Mouse (Mus musculus) hindbrain, embryonic 16.5 days (tissue): ENCODE measurements around the gene Il11ra1. TPM values are rescaled to one million over a fixed set of nuclear protein-coding genes. Genes with fewer than 3 reads are reported as not detected.
A peak's percentile ranks its signal among the peaks of the same experiment; 100 is the strongest.

Source experiments
- ATAC-seq: fragments of 200-750 bp; cut with Nextera tagmentation; 2 replicates; pipeline ENCODE4 v1.8.0; 2017; ENCODE audit warnings: moderate TSS enrichment, moderate library complexity
- H3K27ac ChIP-seq: fragments of 300-500 bp; sonication (generic); 2 replicates; pipeline ENCODE4 v1.5.1; 2014; ENCODE audit warnings: low read depth, mild to moderate bottlenecking, control low read depth, low read length, moderate library complexity
- H3K27me3 ChIP-seq: fragments of 300-500 bp; sonication (generic); replicated peaks from 2 replicates; pipeline ENCODE4 v1.6.1; 2014; ENCODE audit warnings: low read length; ENCODE audit not compliant: control insufficient read depth, insufficient read depth
- H3K36me3 ChIP-seq: fragments of 300-500 bp; sonication (generic); 2 replicates; pipeline ENCODE4 v1.6.1; 2014; ENCODE audit warnings: mild to moderate bottlenecking, low read length, moderate library complexity, mixed read lengths; ENCODE audit not compliant: control insufficient read depth, insufficient read depth
- H3K4me1 ChIP-seq: fragments of 300-500 bp; sonication (generic); 2 replicates; pipeline ENCODE4 v1.6.1; 2014; ENCODE audit warnings: low read depth, low read length; ENCODE audit not compliant: control insufficient read depth, insufficient read depth
- H3K4me2 ChIP-seq: fragments of 300-500 bp; sonication (generic); 2 replicates; pipeline ENCODE4 v1.6.1; 2014; ENCODE audit warnings: mild to moderate bottlenecking, low read length, control low read depth, moderate library complexity
- H3K4me3 ChIP-seq: fragments of 300-500 bp; sonication (generic); 2 replicates; pipeline ENCODE4 v1.5.1; 2014; ENCODE audit warnings: mild to moderate bottlenecking, low read length, control low read depth, moderate library complexity
- H3K9ac ChIP-seq: fragments of 300-500 bp; sonication (generic); 2 replicates; pipeline ENCODE4 v1.6.1; 2014; ENCODE audit warnings: low read depth, mild to moderate bottlenecking, control low read depth, low read length, moderate library complexity
- H3K9me3 ChIP-seq: fragments of 300-500 bp; sonication (generic); 2 replicates; pipeline ENCODE4 v1.6.1; 2014; ENCODE audit warnings: mild to moderate bottlenecking, low read length, moderate library complexity; ENCODE audit not compliant: control insufficient read depth
- WGBS: fragments of 180-500 bp; shearing (Covaris S2); extraction: QIAGEN DNeasy Blood & Tissue Kit; methylation state at CpG from one replicate; pipeline ENCODE4 v1.1.7; 2014; 5-methylcytosine and 5-hydroxymethylcytosine counted together
- polyA plus RNA-seq: library from polyadenylated mRNA; unstranded; fragments of >200 nt; fragmentation: Nextera tagmentation; extraction: Ambion mirVana; gene quantifications from 2 replicates; pipeline ENCODE4 v1.2.1, GENCODE M21; 2015

Gene Il11ra1
- polyA plus RNA-seq, 1 experiment from 2014 or later, result 46.6 TPM

DNA sequence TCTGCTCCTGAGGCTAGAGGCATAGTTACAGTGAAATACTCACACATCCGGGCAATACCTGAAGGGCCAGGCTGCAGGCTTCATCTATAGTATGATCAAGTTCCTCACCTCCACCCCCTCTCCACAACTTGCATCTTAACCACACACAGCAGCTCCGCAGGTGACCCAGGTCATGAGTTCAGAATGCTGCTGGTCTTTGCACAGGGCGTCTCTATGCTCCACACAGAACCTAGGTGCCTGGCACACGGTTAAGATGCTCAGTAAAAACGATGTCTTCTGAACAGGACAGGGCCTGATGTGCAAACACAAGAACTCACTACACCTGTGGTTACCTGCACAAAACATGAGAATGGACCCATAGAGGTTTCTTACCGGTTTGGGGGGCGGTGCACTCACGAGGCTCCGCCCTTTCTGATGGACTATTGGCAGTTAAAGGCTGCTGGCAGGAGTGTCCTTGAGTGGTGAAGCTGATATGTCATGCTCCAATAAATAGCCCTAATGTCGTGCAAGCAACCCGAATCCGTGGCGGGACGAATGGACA is 55.1 kb downstream of the Il11ra1 start, which contains the start of gene Galt:
Galt (plus strand) TSS at position 432 of the 541 bp plus-strand sequence.
- Histone ChIP-seq H3K4me2 (peak within 1 kb of the TSS; percentile 80), H3K36me3 (no peaks in the 10 kb centered on the region), H3K4me3 (peak within 1 kb of the TSS; percentile 66), H3K4me1 (peaks cover 14% of the 10 kb centered on the region), H3K27me3 (no peaks in the 10 kb centered on the region), H3K9me3 (no peaks in the 10 kb centered on the region), H3K9ac (peak within 1 kb of the TSS; percentile 77), H3K27ac (peak within 1 kb of the TSS; percentile 83)
- peak; percentile 69 for ATAC-seq
- WGBS, result 15% methylated on average over 14 of the region's 14 CpGs

DNA sequence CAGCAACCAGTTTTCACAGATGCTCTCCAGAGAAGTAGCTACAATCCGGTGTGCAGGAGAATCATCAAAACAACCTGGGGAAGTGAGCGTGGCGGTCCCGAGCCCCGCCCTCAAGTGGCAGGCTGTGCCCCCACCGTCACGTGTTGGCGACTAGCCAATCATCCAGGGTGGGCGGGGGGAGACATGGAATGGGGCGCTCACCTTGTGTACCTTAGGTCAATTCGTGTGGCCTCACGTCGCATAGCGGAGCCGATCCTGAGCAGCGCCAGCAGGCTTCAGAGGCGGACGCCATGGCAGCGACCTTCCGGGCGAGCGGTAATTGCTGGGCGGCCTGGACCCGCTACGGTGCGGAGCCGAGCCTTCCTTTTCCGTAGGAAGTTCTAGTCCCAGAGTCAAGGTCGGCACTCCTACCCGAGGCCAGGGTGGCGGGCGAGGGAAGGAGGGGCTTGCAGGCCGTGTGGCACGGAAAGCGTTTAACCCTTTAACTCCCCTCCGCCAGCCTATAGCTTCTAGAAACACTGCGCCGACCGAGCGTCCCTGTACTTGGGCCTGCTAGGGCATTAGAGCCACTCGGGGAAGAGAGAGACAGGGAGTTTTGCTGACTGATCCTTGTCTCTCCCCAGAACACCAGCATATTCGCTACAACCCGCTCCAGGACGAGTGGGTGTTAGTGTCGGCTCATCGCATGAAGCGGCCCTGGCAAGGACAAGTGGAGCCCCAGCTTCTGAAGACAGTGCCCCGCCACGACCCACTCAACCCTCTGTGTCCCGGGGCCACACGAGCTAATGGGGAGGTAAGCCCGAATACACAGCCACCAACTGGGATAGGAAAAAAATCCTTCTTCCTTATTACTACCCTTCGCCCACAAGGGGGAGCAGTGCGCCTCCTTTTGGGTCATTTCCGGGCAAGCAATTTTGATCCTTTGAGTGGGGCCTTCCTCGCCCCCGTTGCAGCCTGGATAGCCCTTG is 55.8 kb downstream of the Il11ra1 start, which contains the start of gene Sigmar1:
Sigmar1 (minus strand) TSS at position 820 of the 968 bp plus-strand sequence.
- peak within 1 kb of the TSS; percentile 77 for H3K9ac ChIP-seq
- ATAC-seq, result peak; percentile 81
- under 1% methylated on average over 55 of the region's 57 CpGs for WGBS

GRCm38 (mm10) chr4:41756440-41756839 is 56.7 kb downstream of the Il11ra1 start:
- Histone ChIP-seq H3K27me3 (no peaks in the 10 kb centered on the region), H3K4me1 (peaks cover 29% of the 10 kb centered on the region), H3K4me3 (peak overlapping the region; percentile 66), H3K9ac (peak overlapping the region; percentile 77), H3K36me3 (no peaks in the 10 kb centered on the region), H3K27ac (no peak overlapping the region), H3K4me2 (peak overlapping the region; percentile 80), H3K9me3 (no peaks in the 10 kb centered on the region)
- 76% methylated on average over 8 of the region's 8 CpGs for WGBS
- no peak for ATAC-seq

More for the DNA sequence above, 55.8 kb downstream of the Il11ra1 start, which contains the start of gene Sigmar1:
- H3K27ac ChIP-seq, result peak within 1 kb of the TSS; percentile 83
- peaks cover 21% of the 10 kb centered on the region for H3K4me1 ChIP-seq
- no peaks in the 10 kb centered on the region for H3K9me3 ChIP-seq
- H3K27me3 ChIP-seq, result no peaks in the 10 kb centered on the region
- H3K36me3 ChIP-seq, result no peaks in the 10 kb centered on the region
- peak within 1 kb of the TSS; percentile 66 for H3K4me3 ChIP-seq
- peak within 1 kb of the TSS; percentile 80 for H3K4me2 ChIP-seq

DNA sequence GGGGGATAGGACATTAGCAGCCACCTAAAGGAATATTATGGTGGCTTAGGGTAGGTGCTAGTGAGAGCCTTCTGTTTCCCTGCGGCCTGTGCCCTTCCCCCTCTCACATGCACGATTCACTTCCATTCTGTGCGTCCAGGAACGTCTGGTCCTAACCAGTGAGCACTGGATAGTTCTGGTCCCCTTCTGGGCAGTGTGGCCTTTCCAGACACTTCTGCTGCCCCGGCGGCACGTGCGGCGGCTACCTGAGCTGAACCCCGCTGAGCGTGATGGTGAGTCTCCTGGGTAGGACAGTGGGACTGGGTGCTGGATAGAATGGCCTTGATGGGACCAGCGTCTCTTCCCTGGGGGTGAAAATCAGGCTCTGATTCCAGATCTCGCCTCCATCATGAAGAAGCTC is 57.5 kb downstream of the Il11ra1 start:
- Histone ChIP-seq H3K9me3 (no peaks in the 10 kb centered on the region), H3K4me2 (no peak overlapping the region), H3K4me1 (peaks cover 33% of the 10 kb centered on the region), H3K27me3 (no peaks in the 10 kb centered on the region), H3K27ac (no peak overlapping the region), H3K9ac (no peak overlapping the region), H3K36me3 (no peaks in the 10 kb centered on the region), H3K4me3 (no peak overlapping the region)
- 90% methylated on average over 13 of the region's 13 CpGs for WGBS
- no peak for ATAC-seq

DNA sequence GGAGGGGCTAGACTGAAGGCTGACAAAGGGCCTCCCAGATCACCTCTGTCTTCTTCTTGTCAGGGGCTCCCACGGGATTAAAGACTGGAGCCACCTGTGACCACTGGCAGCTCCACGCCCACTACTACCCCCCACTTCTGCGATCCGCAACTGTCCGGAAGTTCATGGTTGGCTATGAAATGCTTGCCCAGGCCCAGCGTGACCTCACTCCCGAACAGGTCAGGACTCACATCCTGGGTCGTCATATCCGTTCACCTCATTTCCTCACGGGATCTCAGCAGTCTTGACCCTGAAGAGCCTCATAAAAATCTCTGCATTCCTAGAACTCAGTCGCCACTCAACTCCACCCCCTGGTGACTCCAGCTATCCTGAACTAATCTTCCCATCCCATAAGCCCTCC is 58.2 kb downstream of the Il11ra1 start:
- H3K4me2 ChIP-seq, result no peak overlapping the region
- ATAC-seq, result no peak
- H3K9ac ChIP-seq, result no peak overlapping the region
- H3K27ac ChIP-seq, result no peak overlapping the region
- H3K9me3 ChIP-seq, result no peaks in the 10 kb centered on the region
- H3K27me3 ChIP-seq, result no peaks in the 10 kb centered on the region
- no peaks in the 10 kb centered on the region for H3K36me3 ChIP-seq
- H3K4me3 ChIP-seq, result no peak overlapping the region
- peaks cover 38% of the 10 kb centered on the region for H3K4me1 ChIP-seq
- 87% methylated on average over 11 of the region's 11 CpGs for WGBS

GRCm38 (mm10) chr4:41758701-41759100 is 58.9 kb downstream of the Il11ra1 start:
- Histone ChIP-seq H3K4me2 (no peak overlapping the region), H3K4me1 (peaks cover 38% of the 10 kb centered on the region), H3K9me3 (no peaks in the 10 kb centered on the region), H3K36me3 (no peaks in the 10 kb centered on the region), H3K4me3 (no peak overlapping the region), H3K27me3 (no peaks in the 10 kb centered on the region), H3K27ac (no peak overlapping the region), H3K9ac (no peak overlapping the region)
- no peak for ATAC-seq
- WGBS, result 90% methylated on average over 4 of the region's 4 CpGs

- Histone ChIP-seq H3K4me3 (no peak overlapping the region), H3K9ac (no peak overlapping the region), H3K4me1 (peaks cover 38% of the 10 kb centered on the region), H3K27ac (no peak overlapping the region), H3K4me2 (no peak overlapping the region), H3K9me3 (no peaks in the 10 kb centered on the region), H3K27me3 (no peaks in the 10 kb centered on the region), H3K36me3 (no peaks in the 10 kb centered on the region)
- ATAC-seq, result no peak
- WGBS, result 78% methylated on average over 9 of the region's 9 CpGs
Measured at GRCm38 (mm10) chr4:41759206-41759605, 59.4 kb downstream of the Il11ra1 start.

DNA sequence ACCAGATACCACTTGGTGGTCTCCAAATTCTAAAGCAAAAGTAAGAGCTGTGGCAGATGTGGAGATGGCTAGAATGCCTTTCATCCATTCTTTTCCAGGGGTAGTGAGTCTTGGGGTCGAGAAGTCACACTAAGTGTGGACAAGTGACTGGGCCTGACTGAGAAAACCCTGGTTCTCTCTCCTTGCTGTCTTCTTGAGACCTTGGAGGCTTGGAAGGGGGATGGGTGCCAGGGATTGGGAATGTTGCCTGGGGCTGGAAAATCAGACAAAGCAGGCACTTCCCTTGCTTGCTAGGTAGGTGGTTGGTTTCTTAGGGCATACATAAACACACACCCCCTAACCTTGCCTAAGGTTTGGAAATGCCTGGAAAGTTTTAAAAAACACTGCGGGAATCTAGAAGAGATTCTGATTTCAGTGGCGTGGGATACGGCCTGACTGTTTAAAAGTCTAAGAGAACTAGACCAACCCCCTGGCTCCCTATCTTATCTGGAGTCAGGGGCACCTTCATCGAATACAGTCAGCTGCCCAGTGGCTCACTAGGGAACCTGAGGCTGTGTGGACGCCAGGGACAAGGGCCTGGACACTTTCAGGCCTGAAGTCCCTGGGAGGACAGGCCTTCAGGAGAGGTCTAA is 60.0 kb downstream of the Il11ra1 start:
- ATAC-seq, result no peak
- no peaks in the 10 kb centered on the region for H3K9me3 ChIP-seq
- peaks cover 36% of the 10 kb centered on the region for H3K4me1 ChIP-seq
- peak overlapping the region; percentile 52 for H3K4me2 ChIP-seq
- 44% methylated on average over 6 of the region's 6 CpGs for WGBS
- peak overlapping the region; percentile 34 for H3K4me3 ChIP-seq
- no peaks in the 10 kb centered on the region for H3K36me3 ChIP-seq
- H3K27ac ChIP-seq, result peak overlapping the region; percentile 57; the same call in 1 of the 2 replicates
- H3K9ac ChIP-seq, result peak overlapping the region; percentile 57
- H3K27me3 ChIP-seq, result no peaks in the 10 kb centered on the region
